Mouse (Mus musculus): ENCODE measurements at regions not wholly inside any gene's neighbourhood (a gene's known extent, or its start where the extent isn't known, plus 50 kb on each side); places are given as distances from the start of the nearest gene placed in this dataset.

DNA sequence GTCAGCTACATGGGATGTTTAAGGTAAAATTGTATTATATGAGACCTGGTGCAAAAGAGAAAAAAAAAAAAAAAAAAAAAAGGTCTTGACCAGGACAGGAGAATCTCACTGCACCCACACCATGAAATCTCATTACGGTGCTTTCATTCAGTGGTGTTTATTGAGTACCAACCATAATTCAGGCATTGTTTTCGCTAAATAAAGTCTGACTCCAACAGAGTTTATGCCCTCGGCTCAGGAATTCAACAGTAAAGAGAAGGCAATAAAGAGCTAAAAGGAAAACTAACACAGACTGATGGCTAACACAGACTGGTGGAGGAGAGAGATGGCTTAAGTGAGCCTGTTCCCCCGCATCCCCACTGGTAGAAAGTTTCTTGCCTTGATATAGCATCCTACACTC, 112.0 kb downstream of the Adamts15 start:
- DNase-seq (ENCODE audit: low spot score) = no peak
- no peak overlapping the region for H3K27ac ChIP-seq (ENCODE audit: low read length)
- no peak overlapping the region for H3K4me3 ChIP-seq (ENCODE audit: low read depth, low read length)
- no peaks in the 10 kb centered on the region for H3K36me3 ChIP-seq (ENCODE audit: insufficient read depth, low read length)
- WGBS = 77% methylated on average over 4 of the region's 4 CpGs
- H3K27me3 ChIP-seq (replicated peaks; ENCODE audit: insufficient read depth, low read length) = no peaks in the 10 kb centered on the region
- no peaks in the 10 kb centered on the region for H3K4me1 ChIP-seq (ENCODE audit: insufficient read depth, low read depth, low read length)
- no peaks in the 10 kb centered on the region for H3K9me3 ChIP-seq (ENCODE audit: low read length)
- ATAC-seq = no peak
- no peak for TF ChIP-seq CTCF (IDR thresholded peaks at IDR 0.05)
- TF ChIP-seq EP300 (IDR thresholded peaks at IDR 0.05) = no peak
- no peak overlapping the region for H3K4me2 ChIP-seq (replicated peaks; ENCODE audit: low read depth, low read length)
- H3K9ac ChIP-seq (replicated peaks; ENCODE audit: low read depth) = no peak overlapping the region

DNA sequence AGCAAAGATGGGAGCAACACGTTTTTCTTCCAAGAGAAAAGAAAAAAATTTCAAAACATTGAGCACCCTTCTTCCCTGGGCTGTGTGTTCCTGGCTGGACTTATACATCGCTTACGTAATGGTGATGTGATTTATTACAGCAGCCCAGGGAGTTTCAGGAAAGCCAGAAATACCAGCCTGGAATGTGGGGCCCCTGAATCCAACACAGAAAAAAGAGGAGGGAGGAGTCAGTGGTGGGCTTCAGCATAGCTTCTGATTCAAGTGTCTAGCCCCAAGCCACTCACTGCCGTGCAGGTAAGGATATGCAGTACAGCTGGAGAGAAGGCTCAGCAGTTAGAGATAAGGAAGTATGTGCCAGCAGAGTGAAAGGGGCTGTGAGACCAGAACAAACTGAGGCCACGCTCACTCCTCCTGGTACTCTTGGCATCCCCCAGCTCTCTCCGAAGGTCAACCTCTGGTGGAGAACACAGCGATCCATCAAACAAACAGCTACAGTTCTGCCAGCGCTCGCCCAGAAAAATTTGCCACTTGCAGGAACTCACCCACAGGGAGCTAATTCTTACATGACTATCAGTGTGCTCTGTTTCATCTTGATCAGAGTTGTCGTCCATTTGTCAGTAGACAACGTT, 113.3 kb downstream of the Adamts15 start:
- peak; percentile 72 for DNase-seq (ENCODE audit: low spot score)
- WGBS = 12% methylated on average over 11 of the region's 11 CpGs
- no peak overlapping the region for H3K4me2 ChIP-seq (replicated peaks; ENCODE audit: low read depth, low read length)
- H3K27me3 ChIP-seq (replicated peaks; ENCODE audit: insufficient read depth, low read length) = no peaks in the 10 kb centered on the region
- peak; percentile 71 for ATAC-seq
- H3K4me3 ChIP-seq (ENCODE audit: low read depth, low read length) = no peak overlapping the region
- H3K36me3 ChIP-seq (ENCODE audit: insufficient read depth, low read length) = no peaks in the 10 kb centered on the region
- no peaks in the 10 kb centered on the region for H3K4me1 ChIP-seq (ENCODE audit: insufficient read depth, low read depth, low read length)
- H3K9ac ChIP-seq (replicated peaks; ENCODE audit: low read depth) = no peak overlapping the region
- TF ChIP-seq CTCF (IDR thresholded peaks at IDR 0.05) (no peak), EP300 (IDR thresholded peaks at IDR 0.05) (peak; percentile 60)
- no peaks in the 10 kb centered on the region for H3K9me3 ChIP-seq (ENCODE audit: low read length)
- H3K27ac ChIP-seq (ENCODE audit: low read length) = peak overlapping the region; percentile 11

DNA sequence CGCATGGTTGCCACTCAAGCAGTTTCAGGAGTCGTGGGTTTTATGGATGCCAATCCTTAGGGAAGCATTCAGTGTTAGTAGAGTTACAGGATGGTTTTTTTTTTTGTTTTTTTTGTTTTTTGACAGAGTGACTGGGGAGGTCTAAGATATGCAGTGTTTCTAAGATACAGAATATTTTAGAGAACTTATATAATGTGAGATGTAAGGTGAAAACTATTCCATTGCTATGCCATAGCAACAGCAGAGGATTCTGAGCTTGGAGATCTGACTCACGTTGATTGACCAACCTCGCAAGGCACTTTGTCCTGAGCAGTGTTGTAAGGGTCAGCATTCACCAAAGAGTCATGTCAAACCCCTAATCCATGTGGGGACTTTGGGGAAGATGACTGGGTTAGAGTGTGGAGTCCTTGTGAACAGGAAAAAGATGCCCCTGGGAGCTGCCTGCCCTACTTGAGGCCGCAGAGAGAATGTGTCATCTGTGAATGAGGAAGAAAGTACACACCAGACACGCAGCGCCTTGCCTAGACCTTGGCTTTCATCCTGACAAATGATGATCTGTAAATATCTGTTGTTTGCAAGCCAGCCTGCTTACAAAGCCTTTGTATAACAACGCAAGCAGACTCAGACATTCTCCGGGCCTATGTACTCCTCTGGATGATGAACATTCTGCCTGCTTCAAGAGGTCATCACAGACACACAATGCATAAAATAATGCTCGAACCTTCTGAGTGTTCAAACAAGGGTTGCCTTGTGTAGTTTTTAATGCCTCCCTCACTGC, 118.3 kb downstream of the Adamts15 start:
- H3K9me3 ChIP-seq (ENCODE audit: low read length) = no peaks in the 10 kb centered on the region
- ATAC-seq (peak; percentile 31), DNase-seq (ENCODE audit: low spot score) (peak; percentile 38)
- no peaks in the 10 kb centered on the region for H3K36me3 ChIP-seq (ENCODE audit: insufficient read depth, low read length)
- H3K4me2 ChIP-seq (replicated peaks; ENCODE audit: low read depth, low read length) = no peak overlapping the region
- no peak overlapping the region for H3K9ac ChIP-seq (replicated peaks; ENCODE audit: low read depth)
- TF ChIP-seq EP300 (IDR thresholded peaks at IDR 0.05) (no peak), CTCF (IDR thresholded peaks at IDR 0.05) (no peak)
- no peaks in the 10 kb centered on the region; the same call in 1 of the 2 replicates for H3K27me3 ChIP-seq (replicated peaks; ENCODE audit: insufficient read depth, low read length)
- 55% methylated on average over 10 of the region's 10 CpGs for WGBS
- H3K4me1 ChIP-seq (ENCODE audit: insufficient read depth, low read depth, low read length) = no peaks in the 10 kb centered on the region
- no peak overlapping the region for H3K27ac ChIP-seq (ENCODE audit: low read length)
- H3K4me3 ChIP-seq (ENCODE audit: low read depth, low read length) = no peak overlapping the region

DNA sequence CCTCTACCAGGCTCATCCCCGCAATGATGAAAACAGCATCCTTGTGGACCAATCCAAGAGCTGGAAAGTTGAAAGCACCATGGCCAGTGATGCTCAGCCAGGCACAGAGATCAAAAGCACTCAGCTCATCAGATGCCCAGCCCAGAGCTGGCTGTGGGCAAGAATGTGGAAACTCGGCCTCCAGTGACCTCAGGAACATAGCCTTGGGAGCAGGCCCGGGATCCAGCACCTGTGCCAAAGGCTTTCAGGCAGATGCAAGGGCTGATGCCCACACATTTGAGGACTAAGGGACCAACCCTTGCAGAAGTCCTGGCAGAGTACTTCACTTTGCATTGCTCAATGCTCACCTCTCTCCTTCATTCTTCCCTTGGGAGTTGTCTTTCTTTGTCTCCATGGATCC, 119.4 kb downstream of the Adamts15 start:
- Histone ChIP-seq H3K36me3 (ENCODE audit: insufficient read depth, low read length) (no peaks in the 10 kb centered on the region), H3K9ac (replicated peaks; ENCODE audit: low read depth) (no peak overlapping the region), H3K4me1 (ENCODE audit: insufficient read depth, low read depth, low read length) (no peaks in the 10 kb centered on the region), H3K27me3 (replicated peaks; ENCODE audit: insufficient read depth, low read length) (no peaks in the 10 kb centered on the region; the same call in 1 of the 2 replicates), H3K27ac (ENCODE audit: low read length) (no peak overlapping the region), H3K4me2 (replicated peaks; ENCODE audit: low read depth, low read length) (no peak overlapping the region), H3K9me3 (ENCODE audit: low read length) (no peaks in the 10 kb centered on the region), H3K4me3 (ENCODE audit: low read depth, low read length) (no peak overlapping the region)
- ATAC-seq (no peak), DNase-seq (ENCODE audit: low spot score) (no peak)
- 69% methylated on average over 3 of the region's 3 CpGs for WGBS
- TF ChIP-seq EP300 (IDR thresholded peaks at IDR 0.05) (no peak), CTCF (IDR thresholded peaks at IDR 0.05) (no peak)

DNA sequence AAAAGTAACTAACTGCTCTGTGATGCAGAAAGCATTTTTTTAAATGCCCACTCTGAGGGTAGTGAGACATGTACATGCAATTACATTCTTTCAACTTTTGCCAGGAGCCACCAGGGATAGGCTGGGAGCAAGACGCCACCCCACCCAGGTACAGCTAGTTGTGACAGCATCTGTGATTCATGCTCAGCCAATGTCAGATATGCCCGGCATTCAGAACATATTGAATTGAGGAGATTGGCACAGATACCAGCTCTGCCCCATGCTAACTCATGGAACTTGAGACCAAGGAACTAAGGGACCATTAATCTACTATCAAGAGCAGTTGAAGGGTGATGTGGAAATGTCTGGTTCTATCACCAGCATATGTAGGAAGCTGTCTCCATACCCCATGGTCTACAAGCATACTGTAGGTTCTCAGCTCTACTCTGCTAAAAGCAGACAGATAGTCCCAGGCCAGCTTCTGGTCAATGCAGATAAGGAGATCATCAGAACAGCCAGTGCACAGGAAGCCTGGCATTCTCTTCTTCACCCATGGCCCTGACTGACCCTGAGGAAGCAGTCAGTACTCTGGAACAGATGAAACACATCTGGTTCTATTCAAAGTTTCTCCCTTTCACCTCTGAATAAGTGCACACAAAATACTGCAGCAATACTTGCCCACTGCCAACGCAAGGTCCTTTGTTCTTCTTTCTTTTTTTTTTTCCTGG, 127.4 kb downstream of the Adamts15 start:
- ATAC-seq = no peak
- H3K4me1 ChIP-seq (ENCODE audit: insufficient read depth, low read depth, low read length) = no peaks in the 10 kb centered on the region
- H3K4me2 ChIP-seq (replicated peaks; ENCODE audit: low read depth, low read length) = no peak overlapping the region
- H3K4me3 ChIP-seq (ENCODE audit: low read depth, low read length) = no peak overlapping the region
- WGBS = 77% methylated on average over 3 of the region's 3 CpGs
- H3K27ac ChIP-seq (ENCODE audit: low read length) = no peak overlapping the region
- no peaks in the 10 kb centered on the region for H3K36me3 ChIP-seq (ENCODE audit: insufficient read depth, low read length)
- no peak for TF ChIP-seq CTCF (IDR thresholded peaks at IDR 0.05)
- TF ChIP-seq EP300 (IDR thresholded peaks at IDR 0.05) = no peak
- no peak overlapping the region for H3K9ac ChIP-seq (replicated peaks; ENCODE audit: low read depth)
- no peaks in the 10 kb centered on the region for H3K9me3 ChIP-seq (ENCODE audit: low read length)
- H3K27me3 ChIP-seq (replicated peaks; ENCODE audit: insufficient read depth, low read length) = 0 out of 2 replicates have a peak, but pooled peaks cover 2% of the 10 kb centered on the region
- no peak for DNase-seq (ENCODE audit: low spot score)

DNA sequence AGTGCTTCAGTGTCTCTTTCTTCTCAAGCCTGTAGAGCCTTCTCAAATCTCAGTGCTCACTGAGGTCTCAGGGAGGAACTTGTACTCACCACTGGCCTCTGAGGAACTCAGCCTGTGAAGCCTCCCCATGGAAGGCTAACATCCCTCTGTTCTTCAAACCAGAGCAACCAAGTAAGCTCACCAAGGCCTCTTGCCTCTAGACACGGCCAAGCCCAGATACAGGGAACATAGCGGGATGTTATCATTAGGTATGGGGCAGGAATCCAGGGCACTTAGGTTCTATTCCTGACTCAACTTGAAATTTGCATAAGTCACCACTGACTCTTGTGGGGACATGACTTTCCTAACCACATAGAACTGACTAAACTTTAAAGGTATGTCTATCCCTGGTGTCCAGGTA, 141.0 kb downstream of the Adamts15 start:
- Histone ChIP-seq H3K36me3 (ENCODE audit: insufficient read depth, low read length) (no peaks in the 10 kb centered on the region), H3K4me2 (replicated peaks; ENCODE audit: low read depth, low read length) (no peak overlapping the region), H3K9me3 (ENCODE audit: low read length) (no peaks in the 10 kb centered on the region), H3K4me3 (ENCODE audit: low read depth, low read length) (no peak overlapping the region), H3K27me3 (replicated peaks; ENCODE audit: insufficient read depth, low read length) (no peaks in the 10 kb centered on the region), H3K27ac (ENCODE audit: low read length) (no peak overlapping the region), H3K9ac (replicated peaks; ENCODE audit: low read depth) (no peak overlapping the region), H3K4me1 (ENCODE audit: insufficient read depth, low read depth, low read length) (no peaks in the 10 kb centered on the region)
- ATAC-seq = no peak
- DNase-seq (ENCODE audit: low spot score) = no peak
- no peak for TF ChIP-seq EP300 (IDR thresholded peaks at IDR 0.05)
- TF ChIP-seq CTCF (IDR thresholded peaks at IDR 0.05) = no peak
- 82% methylated on average over 2 of the region's 2 CpGs for WGBS
